Mouse (Mus musculus): ENCODE results near the gene Gm614.

DNA sequence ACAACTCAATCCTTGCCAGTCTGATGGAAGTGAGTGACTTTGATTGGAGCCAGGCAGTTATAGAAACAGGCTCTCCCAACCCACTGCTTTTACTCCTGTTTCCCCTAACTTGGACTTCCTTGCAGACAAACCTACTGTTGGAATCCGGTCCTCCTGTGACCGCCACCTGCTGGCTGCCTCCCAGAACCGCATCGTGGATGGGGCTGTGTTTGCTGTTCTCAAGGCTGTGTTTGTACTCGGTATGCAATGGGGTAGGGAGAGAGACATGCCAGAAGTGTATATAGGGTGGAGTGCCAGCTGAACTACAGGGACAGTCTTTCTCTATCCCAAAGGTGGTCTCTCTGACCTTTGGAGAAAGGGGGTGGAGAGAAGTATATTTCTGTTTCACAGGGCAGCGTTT lies 21.7 kb upstream of the Gm614 start:
- TF ChIP-seq CTCF (IDR thresholded peaks at IDR 0.05; ENCODE audit: borderline replicate concordance, insufficient read depth, low read depth, low read length) (peak; percentile 75), POLR2A (IDR thresholded peaks at IDR 0.05; ENCODE audit: borderline replicate concordance, insufficient read depth, low read length) (no peak)
